Mouse (Mus musculus) pancreas, adult 10 weeks (tissue): ENCODE data around the gene Sgo1. TPM values are rescaled to one million over a fixed set of nuclear protein-coding genes. Genes with fewer than 3 reads are reported as not detected.

ENCODE experiments used
- polyA plus RNA-seq: library from polyadenylated mRNA; stranded (reverse); fragments of 350-450 nt; fragmentation: Illumina TruSeq; extraction: RNeasy Lipid Tissue Mini Kit (QIAGEN cat#74804); gene quantifications from one replicate; pipeline ENCODE4 v1.2.3, GENCODE M21; 2015; ENCODE audit warnings: low read depth, low replicate concordance; ENCODE audit not compliant: insufficient read depth

Sgo1 gene
- polyA plus RNA-seq, result 0.87 TPM

GRCm38 (mm10) chr17:53688877-53689802 lies at the start of gene Sgo1:
Gene Sgo1 (minus strand): TSS chr17:53689333.

Other genes with a start within 250 kb of the Sgo1 start
- gene Efhb, start 226.0 kb downstream of the Sgo1 start, polyA plus RNA-seq, result not detected
- 10.5 TPM for gene Rab5a, start 210.1 kb downstream of the Sgo1 start, polyA plus RNA-seq
- not detected for gene Pp2d1, start 149.9 kb downstream of the Sgo1 start, polyA plus RNA-seq
- 6.1 TPM for gene Kat2b, start 122.5 kb downstream of the Sgo1 start, polyA plus RNA-seq
- gene Sult1c2, start 157.0 kb upstream of the Sgo1 start, polyA plus RNA-seq, result 2.7 TPM